Mouse (Mus musculus): ENCODE results near the gene Smc1a. TPM values are rescaled to one million over a fixed set of nuclear protein-coding genes. Genes with fewer than 3 reads are reported as not detected.

Gene Smc1a
- 69.9 and 88.8 TPM in 2 replicates for polyA plus RNA-seq (2014; fragmentation: Nextera tagmentation; extraction: Ambion mirVana)

- Histone ChIP-seq H3K27ac (ENCODE audit: low read depth, low read length) (peak within 1 kb of the TSS; percentile 80), H3K9ac (replicated peaks; ENCODE audit: low read depth, low read length) (peak within 1 kb of the TSS; percentile 52), H3K4me1 (ENCODE audit: control insufficient read depth, insufficient read depth, low read length) (0 out of 2 replicates have a peak, but pooled peaks cover 4% of the 10 kb centered on the region), H3K9me3 (ENCODE audit: control insufficient read depth, low read length) (no peaks in the 10 kb centered on the region), H3K36me3 (ENCODE audit: control insufficient read depth, insufficient read depth, low read length) (no peaks in the 10 kb centered on the region), H3K4me2 (ENCODE audit: low read depth, low read length) (peak within 1 kb of the TSS; percentile 48), H3K27me3 (ENCODE audit: control insufficient read depth, insufficient read depth, low read length) (peaks cover 5% of the 10 kb centered on the region; the same call in 1 of the 2 replicates), H3K4me3 (ENCODE audit: low read depth, low read length) (peak within 1 kb of the TSS; percentile 47)
- 11% methylated on average over 63 of the region's 64 CpGs for WGBS
- ATAC-seq (ENCODE audit: low read depth), result peak; percentile 99
Observed at GRCm38 (mm10) chrX:152016151-152017145, at the start of gene Smc1a, which contains the start of gene Ribc1. Gene Smc1a (plus strand): TSS chrX:152016428. Gene Ribc1 (minus strand): TSS chrX:152016295.

- Histone ChIP-seq H3K27ac (ENCODE audit: low read depth, low read length) (no peak overlapping the region), H3K4me3 (ENCODE audit: low read depth, low read length) (no peak overlapping the region), H3K9ac (replicated peaks; ENCODE audit: low read depth, low read length) (no peak overlapping the region), H3K27me3 (ENCODE audit: control insufficient read depth, insufficient read depth, low read length) (peaks cover 4% of the 10 kb centered on the region), H3K4me2 (ENCODE audit: low read depth, low read length) (no peak overlapping the region), H3K36me3 (ENCODE audit: control insufficient read depth, insufficient read depth, low read length) (no peaks in the 10 kb centered on the region), H3K4me1 (ENCODE audit: control insufficient read depth, insufficient read depth, low read length) (no peaks in the 10 kb centered on the region), H3K9me3 (ENCODE audit: control insufficient read depth, low read length) (no peaks in the 10 kb centered on the region)
- ATAC-seq (ENCODE audit: low read depth), result no peak
- WGBS, result 49% methylated on average over 4 of the region's 4 CpGs
Observed at GRCm38 (mm10) chrX:151999006-151999710, 17.1 kb upstream of the Smc1a start.

- peak overlapping the region; percentile 39 for H3K4me3 ChIP-seq (ENCODE audit: low read depth, low read length)
- WGBS, result 41% methylated on average over 9 of the region's 9 CpGs
- peaks cover 4% of the 10 kb centered on the region for H3K27me3 ChIP-seq (ENCODE audit: control insufficient read depth, insufficient read depth, low read length)
- H3K27ac ChIP-seq (ENCODE audit: low read depth, low read length), result no peak overlapping the region
- no peak for ATAC-seq (ENCODE audit: low read depth)
- H3K4me1 ChIP-seq (ENCODE audit: control insufficient read depth, insufficient read depth, low read length), result no peaks in the 10 kb centered on the region
- no peaks in the 10 kb centered on the region for H3K36me3 ChIP-seq (ENCODE audit: control insufficient read depth, insufficient read depth, low read length)
- no peak overlapping the region for H3K9ac ChIP-seq (replicated peaks; ENCODE audit: low read depth, low read length)
- H3K9me3 ChIP-seq (ENCODE audit: control insufficient read depth, low read length), result no peaks in the 10 kb centered on the region
- peak overlapping the region; percentile 54 for H3K4me2 ChIP-seq (ENCODE audit: low read depth, low read length)
Observed at GRCm38 (mm10) chrX:152001182-152001684, 15.0 kb upstream of the Smc1a start.

- peak within 1 kb of the TSS; percentile 39 for H3K4me3 ChIP-seq (ENCODE audit: low read depth, low read length)
- 21% methylated on average over 38 of the region's 41 CpGs for WGBS
- ATAC-seq (ENCODE audit: low read depth), result peak; percentile 98
- H3K27ac ChIP-seq (ENCODE audit: low read depth, low read length), result no peak within 1 kb of the TSS
- H3K4me2 ChIP-seq (ENCODE audit: low read depth, low read length), result peak within 1 kb of the TSS; percentile 54
- H3K27me3 ChIP-seq (ENCODE audit: control insufficient read depth, insufficient read depth, low read length), result peaks cover 6% of the 10 kb centered on the region
- H3K9ac ChIP-seq (replicated peaks; ENCODE audit: low read depth, low read length), result peak within 1 kb of the TSS; percentile 39
- no peaks in the 10 kb centered on the region; the same call in 1 of the 2 replicates for H3K36me3 ChIP-seq (ENCODE audit: control insufficient read depth, insufficient read depth, low read length)
- no peaks in the 10 kb centered on the region for H3K9me3 ChIP-seq (ENCODE audit: control insufficient read depth, low read length)
- no peaks in the 10 kb centered on the region for H3K4me1 ChIP-seq (ENCODE audit: control insufficient read depth, insufficient read depth, low read length)
Observed at GRCm38 (mm10) chrX:152001737-152002710, 14.2 kb upstream of the Smc1a start, which contains the start of gene Hsd17b10. Gene Hsd17b10 (plus strand): TSS chrX:152001845.

- Histone ChIP-seq H3K27me3 (ENCODE audit: control insufficient read depth, insufficient read depth, low read length) (peaks cover 4% of the 10 kb centered on the region), H3K4me2 (ENCODE audit: low read depth, low read length) (no peak overlapping the region; the same call in 1 of the 2 replicates), H3K4me1 (ENCODE audit: control insufficient read depth, insufficient read depth, low read length) (no peaks in the 10 kb centered on the region), H3K36me3 (ENCODE audit: control insufficient read depth, insufficient read depth, low read length) (no peaks in the 10 kb centered on the region; the same call in 1 of the 2 replicates), H3K27ac (ENCODE audit: low read depth, low read length) (no peak overlapping the region), H3K9ac (replicated peaks; ENCODE audit: low read depth, low read length) (no peak overlapping the region), H3K4me3 (ENCODE audit: low read depth, low read length) (no peak overlapping the region), H3K9me3 (ENCODE audit: control insufficient read depth, low read length) (no peaks in the 10 kb centered on the region)
- 72% methylated on average over 2 of the region's 2 CpGs for WGBS
- ATAC-seq (ENCODE audit: low read depth), result no peak
Observed at GRCm38 (mm10) chrX:152002865-152003264, 13.4 kb upstream of the Smc1a start.

- no peak for ATAC-seq (ENCODE audit: low read depth)
- Histone ChIP-seq H3K4me2 (ENCODE audit: low read depth, low read length) (no peak overlapping the region), H3K27me3 (ENCODE audit: control insufficient read depth, insufficient read depth, low read length) (peaks cover 4% of the 10 kb centered on the region; the same call in 1 of the 2 replicates), H3K27ac (ENCODE audit: low read depth, low read length) (no peak overlapping the region), H3K9ac (replicated peaks; ENCODE audit: low read depth, low read length) (no peak overlapping the region), H3K4me3 (ENCODE audit: low read depth, low read length) (no peak overlapping the region), H3K36me3 (ENCODE audit: control insufficient read depth, insufficient read depth, low read length) (no peaks in the 10 kb centered on the region; the same call in 1 of the 2 replicates), H3K4me1 (ENCODE audit: control insufficient read depth, insufficient read depth, low read length) (no peaks in the 10 kb centered on the region), H3K9me3 (ENCODE audit: control insufficient read depth, low read length) (no peaks in the 10 kb centered on the region)
- 72% methylated on average over 1 of the region's 1 CpGs for WGBS
Observed at GRCm38 (mm10) chrX:152007863-152008262, 8.4 kb upstream of the Smc1a start.

GRCm38 (mm10) chrX:152015752-152016150 is 477 bp upstream of the Smc1a start:
- Histone ChIP-seq H3K9me3 (ENCODE audit: control insufficient read depth, low read length) (no peaks in the 10 kb centered on the region), H3K4me1 (ENCODE audit: control insufficient read depth, insufficient read depth, low read length) (0 out of 2 replicates have a peak, but pooled peaks cover 4% of the 10 kb centered on the region), H3K4me3 (ENCODE audit: low read depth, low read length) (peak overlapping the region; percentile 47), H3K4me2 (ENCODE audit: low read depth, low read length) (peak overlapping the region; percentile 48), H3K27me3 (ENCODE audit: control insufficient read depth, insufficient read depth, low read length) (peaks cover 5% of the 10 kb centered on the region; the same call in 1 of the 2 replicates), H3K9ac (replicated peaks; ENCODE audit: low read depth, low read length) (peak overlapping the region; percentile 39; the same call in 1 of the 2 replicates), H3K36me3 (ENCODE audit: control insufficient read depth, insufficient read depth, low read length) (no peaks in the 10 kb centered on the region), H3K27ac (ENCODE audit: low read depth, low read length) (peak overlapping the region; percentile 74)
- WGBS, result 21% methylated on average over 11 of the region's 11 CpGs
- ATAC-seq (ENCODE audit: low read depth), result peak; percentile 38; the same call in 1 of the 2 replicates

Measured in neural tube, embryonic 14.5 days (tissue).